Mouse (Mus musculus) CH12.LX (cell line): ENCODE measurements around the gene Dnah8.

Experiments used
- BHLHE40 ChIP-seq: IDR thresholded peaks from 2 replicates; pipeline ENCODE4 v1.6.1; 2011; ENCODE audit warnings: mild to moderate bottlenecking, low read depth, low read length, improper control_type of control experiment
- CTCF ChIP-seq, 2 experiments: IDR thresholded peaks in 1 of 2; conservative IDR thresholded peaks in 1 of 2; 2 replicates each; pipeline ENCODE4 v1.5.1; 2011 to 2012; ENCODE audit warnings: low read depth in 2 of 2, low read length in 2 of 2, improper control_type of control experiment in 1 of 2, inconsistent platforms in 1 of 2, mild to moderate bottlenecking in 1 of 2, moderate library complexity in 1 of 2
- EP300 ChIP-seq: IDR thresholded peaks from 2 replicates; pipeline ENCODE4 v1.6.1; 2011; ENCODE audit warnings: low read length, improper control_type of control experiment
- MAX ChIP-seq: IDR thresholded peaks from 2 replicates; pipeline ENCODE4 v1.6.1; 2011; ENCODE audit warnings: low read length, improper control_type of control experiment
- MAZ ChIP-seq: IDR thresholded peaks from 2 replicates; pipeline ENCODE4 v1.6.1; 2012; ENCODE audit warnings: low read depth, mild to moderate bottlenecking, inconsistent platforms, low read length, improper control_type of control experiment, moderate library complexity
- POLR2A ChIP-seq: IDR thresholded peaks from 2 replicates; pipeline ENCODE4 v1.6.1; 2011; ENCODE audit warnings: low read depth, mild to moderate bottlenecking, improper control_type of control experiment, low read length
- POLR2AphosphoS2 ChIP-seq: IDR thresholded peaks from 2 replicates; pipeline ENCODE4 v1.6.1; 2011; ENCODE audit warnings: low read depth, low read length, improper control_type of control experiment
- SIN3A ChIP-seq: IDR thresholded peaks from 2 replicates; pipeline ENCODE4 v1.6.1; 2012; ENCODE audit warnings: low read length, improper control_type of control experiment, inconsistent platforms
- SMC3 ChIP-seq: IDR thresholded peaks from 2 replicates; pipeline ENCODE4 v1.6.1; 2011; ENCODE audit warnings: low read depth, low read length, improper control_type of control experiment
- TBP ChIP-seq: conservative IDR thresholded peaks from 2 replicates; pipeline ENCODE4 v1.6.1; 2011; ENCODE audit warnings: low read depth, low read length, improper control_type of control experiment
- ZKSCAN1 ChIP-seq: IDR thresholded peaks from 2 replicates; pipeline ENCODE4 v1.6.1; 2012; ENCODE audit warnings: low read depth, inconsistent platforms, low read length, improper control_type of control experiment, borderline replicate concordance
- ZMIZ1 ChIP-seq: IDR thresholded peaks from 2 replicates; pipeline ENCODE4 v1.6.1; 2012; ENCODE audit warnings: low read depth, mild to moderate bottlenecking, inconsistent platforms, low read length, improper control_type of control experiment

DNA sequence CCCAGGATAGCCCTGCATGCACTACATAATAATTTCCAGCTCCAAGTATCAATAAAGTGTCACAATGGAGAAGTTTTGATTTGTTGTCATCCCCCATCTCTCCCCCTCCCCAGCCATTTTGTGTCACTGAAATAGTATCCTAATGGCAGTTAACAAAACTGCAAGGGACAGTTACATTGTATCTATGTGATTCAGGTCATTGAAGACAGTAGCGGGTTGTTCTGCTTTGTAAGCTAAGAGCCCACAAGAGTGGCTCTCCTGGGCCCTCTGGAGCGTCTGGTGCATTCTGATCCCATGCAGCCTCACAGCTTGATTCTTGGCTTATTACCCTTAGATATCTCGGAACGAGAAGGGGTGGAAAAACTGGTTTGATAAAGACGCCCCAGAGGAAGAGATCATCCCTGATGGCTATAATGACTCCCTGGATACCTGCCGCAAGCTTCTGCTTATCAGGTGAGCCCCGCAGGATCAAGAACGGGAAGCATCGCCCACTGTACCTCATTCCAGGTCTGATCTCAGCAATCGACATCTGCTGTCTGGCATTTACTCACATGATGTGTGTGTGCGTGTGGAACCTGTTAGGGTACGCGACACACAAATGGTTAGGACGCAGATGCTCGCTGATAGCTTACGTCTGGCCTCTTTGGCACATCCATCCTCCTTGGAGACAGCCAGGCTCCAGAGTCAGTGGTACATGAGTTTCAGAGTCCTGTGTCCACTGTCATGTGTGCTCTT lies 185.9 kb downstream of the Dnah8 start:
- TF ChIP-seq POLR2AphosphoS2 (no peak), TBP (no peak), POLR2A (no peak), ZMIZ1 (no peak), BHLHE40 (no peak), SMC3 (no peak), MAZ (no peak), ZKSCAN1 (no peak), MAX (no peak), EP300 (no peak), CTCF (conservative IDR thresholded peaks at IDR 0.05 in 1 of 2, IDR thresholded peaks at IDR 0.05 in 1 of 2; ENCODE audit: low read depth in 2 of 2, low read length in 2 of 2) (no peak), SIN3A (no peak)
